Mouse (Mus musculus): ENCODE measurements around the gene Vmn1r89. TPM values are rescaled to one million over a fixed set of nuclear protein-coding genes. Genes with fewer than 3 reads are reported as not detected.

The Vmn1r89 gene
- polyA plus RNA-seq (2021), result not detected

- POLR2A ChIA-PET, result no interaction called here
- in situ Hi-C loops (cut with MboI; ENCODE audit: low pct_unique_long_range_greater_than_20kb), result no loop called here
- ATAC-seq (no peak), DNase-seq (ENCODE audit: low read depth, low spot score) (no peak)
- CTCF ChIA-PET, result no interaction called here
- peaks cover 25% of the 10 kb centered on the region for H3K27me3 ChIP-seq
- no peak for TF ChIP-seq CTCF (IDR thresholded peaks at IDR 0.05)
Observed at GRCm38 (mm10) chr7:13212720-13213119, at the start of gene Vmn1r89. Gene Vmn1r89 (plus strand): TSS chr7:13213020.

DNA sequence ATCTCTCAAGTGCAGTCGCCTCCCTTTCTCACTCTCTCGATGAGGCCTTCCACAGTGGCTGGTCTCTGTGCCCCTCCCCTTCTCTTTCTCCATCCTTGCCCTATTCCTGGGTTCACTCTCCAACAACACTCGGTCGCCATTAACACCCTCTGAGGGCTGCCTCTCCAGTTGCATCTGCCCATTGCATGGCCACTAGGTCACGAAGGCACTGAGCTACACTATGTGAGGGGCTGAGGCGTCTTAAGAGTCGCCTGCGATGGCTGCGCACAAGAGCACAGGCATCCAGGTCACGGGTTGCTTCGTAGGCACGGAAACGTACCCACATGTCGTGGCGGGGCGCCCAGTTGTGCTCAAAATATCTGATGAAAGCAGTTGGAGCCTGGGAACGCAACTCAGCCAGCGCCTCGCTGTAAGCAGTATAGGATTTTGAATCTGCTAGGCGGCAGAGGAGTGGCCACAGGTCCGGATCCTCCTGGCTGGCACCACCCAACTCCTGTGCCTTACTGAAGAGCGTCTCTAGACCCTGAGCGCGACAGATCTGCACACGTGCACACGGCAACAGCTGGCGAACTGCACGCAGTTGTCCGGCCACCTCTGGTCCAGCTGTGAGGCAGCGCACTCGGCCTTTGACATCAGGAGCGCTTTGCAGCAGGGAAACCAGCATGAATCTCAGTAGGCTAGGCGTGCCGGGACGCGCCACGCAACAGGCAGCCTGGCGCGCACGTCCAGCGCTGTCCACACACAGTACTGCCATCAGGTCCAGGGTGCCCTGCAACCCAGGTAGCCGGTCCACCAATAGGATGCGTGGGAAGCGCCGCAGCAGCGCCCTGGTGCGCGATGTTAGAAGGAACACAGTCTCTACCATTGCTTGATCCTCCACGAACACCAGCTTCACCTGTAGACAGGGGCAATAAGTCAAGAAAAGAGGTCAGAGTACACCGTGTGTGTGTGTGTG lies 48.2 kb downstream of the Vmn1r89 start:
- TF ChIP-seq CTCF (IDR thresholded peaks at IDR 0.05), result no peak
- ATAC-seq, result no peak
- no peak for DNase-seq (ENCODE audit: low read depth, low spot score)
- CTCF ChIA-PET, result no interaction called here
- no peaks in the 10 kb centered on the region for H3K27me3 ChIP-seq
- POLR2A ChIA-PET, result no interaction called here
- in situ Hi-C loops (cut with MboI; ENCODE audit: low pct_unique_long_range_greater_than_20kb), result no loop called here

GRCm38 (mm10) chr7:13263851-13264250 lies 51.0 kb downstream of the Vmn1r89 start:
- peak; percentile 46 for ATAC-seq
- no peak for TF ChIP-seq CTCF (IDR thresholded peaks at IDR 0.05)
- in situ Hi-C loops (cut with MboI; ENCODE audit: low pct_unique_long_range_greater_than_20kb), result no loop called here
- no peak for DNase-seq (ENCODE audit: low read depth, low spot score)
- CTCF ChIA-PET, result no interaction called here
- POLR2A ChIA-PET, result no interaction called here
- no peaks in the 10 kb centered on the region for H3K27me3 ChIP-seq

DNA sequence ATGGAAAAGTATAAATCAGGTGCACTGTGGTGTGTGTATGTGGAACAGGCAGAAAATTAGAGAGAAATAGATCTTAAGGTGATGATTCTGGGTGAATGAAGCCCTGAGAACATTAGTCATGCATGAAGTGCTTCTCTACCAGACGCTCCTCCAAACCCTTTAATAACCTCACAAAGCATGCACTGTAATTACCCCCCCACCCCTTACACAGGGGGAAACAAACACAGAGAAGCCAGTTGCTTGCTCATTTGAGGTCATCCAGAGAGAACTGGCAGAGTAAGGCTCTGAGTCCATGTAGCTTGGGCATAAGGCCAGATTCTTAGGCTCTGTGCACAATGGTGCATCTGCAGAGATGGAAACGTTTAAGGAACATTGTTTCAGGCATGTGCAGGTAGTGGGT lies 51.6 kb downstream of the Vmn1r89 start:
- CTCF ChIA-PET, result no interaction called here
- H3K27me3 ChIP-seq, result no peaks in the 10 kb centered on the region
- POLR2A ChIA-PET, result no interaction called here
- DNase-seq (ENCODE audit: low read depth, low spot score), result peak; percentile 4
- peak; percentile 52 for ATAC-seq
- TF ChIP-seq CTCF (IDR thresholded peaks at IDR 0.05), result no peak
- in situ Hi-C loops (cut with MboI; ENCODE audit: low pct_unique_long_range_greater_than_20kb), result no loop called here

- no peak for TF ChIP-seq CTCF (IDR thresholded peaks at IDR 0.05)
- no peak for ATAC-seq
- in situ Hi-C loops (cut with MboI; ENCODE audit: low pct_unique_long_range_greater_than_20kb), result no loop called here
Observed at GRCm38 (mm10) chr7:13268749-13269260, 56.0 kb downstream of the Vmn1r89 start.

DNA sequence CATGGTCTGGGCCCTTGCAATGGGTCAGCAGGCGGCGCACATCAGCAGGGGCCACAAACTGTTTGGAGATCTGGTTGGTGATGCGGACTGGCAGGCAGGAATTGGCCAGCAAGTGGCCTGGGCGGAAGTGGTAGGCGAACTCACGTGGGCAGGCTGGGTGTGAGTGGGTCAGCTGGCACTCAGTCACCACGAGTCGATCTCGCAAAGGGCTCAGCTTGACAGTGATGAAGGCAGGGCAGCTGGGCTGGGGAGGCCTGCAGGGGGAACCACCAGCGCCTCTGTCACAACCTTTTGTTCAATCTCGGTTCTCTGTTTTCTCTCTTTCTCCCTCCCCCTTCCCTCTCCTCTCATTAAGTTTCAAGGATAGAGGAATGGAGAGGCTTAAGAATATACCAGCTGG lies 56.6 kb downstream of the Vmn1r89 start:
- ATAC-seq (no peak), DNase-seq (ENCODE audit: low read depth, low spot score) (no peak)
- CTCF ChIA-PET, result no interaction called here
- POLR2A ChIA-PET, result no interaction called here
- in situ Hi-C loops (cut with MboI; ENCODE audit: low pct_unique_long_range_greater_than_20kb), result no loop called here
- no peaks in the 10 kb centered on the region for H3K27me3 ChIP-seq
- no peak for TF ChIP-seq CTCF (IDR thresholded peaks at IDR 0.05)

More at GRCm38 (mm10) chr7:13268749-13269260, 56.0 kb downstream of the Vmn1r89 start:
- POLR2A ChIA-PET, result no interaction called here
- no peak for DNase-seq (ENCODE audit: low read depth, low spot score)
- CTCF ChIA-PET, result no interaction called here
- no peaks in the 10 kb centered on the region for H3K27me3 ChIP-seq

Other genes starting within 250 kb of the Vmn1r89 start
- gene Zfp324, start 247.2 kb upstream of the Vmn1r89 start, polyA plus RNA-seq (2021), result 7.9 TPM
- 5.9 TPM for gene Zfp446, start 235.2 kb upstream of the Vmn1r89 start, polyA plus RNA-seq (2021)
- gene Slc27a5, start 214.8 kb upstream of the Vmn1r89 start, polyA plus RNA-seq (2021), result 0.26 TPM
- gene Trim28, start 213.9 kb upstream of the Vmn1r89 start, polyA plus RNA-seq (2021), result 447 TPM
- gene Zbtb45, start 203.0 kb upstream of the Vmn1r89 start, polyA plus RNA-seq (2021), result 21.8 TPM
- gene Chmp2a, start 178.2 kb upstream of the Vmn1r89 start, polyA plus RNA-seq (2021), result 215 TPM
- 222 TPM for gene Ube2m, start 174.7 kb upstream of the Vmn1r89 start, polyA plus RNA-seq (2021)
- gene Mzf1, start 158.3 kb upstream of the Vmn1r89 start, polyA plus RNA-seq (2021), result 5.6 TPM
- not detected for gene Vmn1r85, start 117.8 kb upstream of the Vmn1r89 start, polyA plus RNA-seq (2021)
- not detected for gene Vmn1r86, start 93.1 kb upstream of the Vmn1r89 start, polyA plus RNA-seq (2021)
- gene Vmn1r87, start 72.9 kb upstream of the Vmn1r89 start, polyA plus RNA-seq (2021), result not detected
- gene Vmn1r88, start 53.5 kb upstream of the Vmn1r89 start, polyA plus RNA-seq (2021), result not detected
- 33.2 TPM for gene Lig1, start 64.3 kb downstream of the Vmn1r89 start, polyA plus RNA-seq (2021)
- 12.0 TPM for gene Zswim9, start 65.7 kb downstream of the Vmn1r89 start, polyA plus RNA-seq (2021)
- gene Pla2g4c, start 111.6 kb downstream of the Vmn1r89 start, polyA plus RNA-seq (2021), result 0.40 TPM
- 0.09 TPM for gene Cabp5, start 185.1 kb downstream of the Vmn1r89 start, polyA plus RNA-seq (2021)
- not detected for gene Bsph1, start 237.8 kb downstream of the Vmn1r89 start, polyA plus RNA-seq (2021)

Measured in Patski (cell line).